Mouse (Mus musculus): ENCODE results near the gene Gm20458. TPM values are rescaled to one million over a fixed set of nuclear protein-coding genes. Genes with fewer than 3 reads are reported as not detected.

Gm20458 gene
- polyA plus RNA-seq, 1 experiment from 2014 or later: 7.7 TPM

DNA sequence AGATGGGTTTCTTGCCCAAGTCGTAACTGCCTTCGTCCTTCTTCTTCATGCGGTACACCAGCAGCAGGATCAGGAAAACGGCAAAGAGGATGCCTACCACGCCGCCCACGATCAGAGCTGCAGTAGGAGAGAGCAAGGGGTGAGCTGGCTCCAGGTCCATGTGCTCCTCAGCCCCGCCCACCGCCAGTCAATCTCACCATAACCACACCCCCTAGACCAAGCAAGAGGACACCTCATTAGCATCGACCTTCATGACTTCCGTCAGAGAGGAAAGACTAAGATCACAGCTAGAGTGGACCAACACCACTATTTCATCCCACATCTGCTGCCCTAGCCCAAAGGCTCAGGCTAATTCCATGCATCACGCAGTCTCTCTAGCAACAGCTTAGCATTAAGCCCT, 34.6 kb upstream of the Gm20458 start:
- ATAC-seq (replicated peaks; ENCODE audit: low FRiP score): no peak
- 22% methylated on average over 12 of the region's 12 CpGs for WGBS
- H3K36me3 ChIP-seq: peaks cover 65% of the 10 kb centered on the region

GRCm38 (mm10) chr2:164426952-164427351, 33.8 kb upstream of the Gm20458 start:
- Histone ChIP-seq H3K36me3 (peaks cover 65% of the 10 kb centered on the region), H3K4me3 (replicated peaks) (no peak overlapping the region), H3K27me3 (no peaks in the 10 kb centered on the region), H3K9me3 (replicated peaks) (no peaks in the 10 kb centered on the region), H3K27ac (no peak overlapping the region), H3K4me1 (peaks cover 35% of the 10 kb centered on the region), H3K4me2 (no peak overlapping the region), H3K9ac (no peak overlapping the region)
- 71% methylated on average over 5 of the region's 5 CpGs for WGBS
- no peak for ATAC-seq (replicated peaks; ENCODE audit: low FRiP score)

More for the DNA sequence above, 34.6 kb upstream of the Gm20458 start:
- no peak overlapping the region for H3K27ac ChIP-seq
- no peaks in the 10 kb centered on the region for H3K27me3 ChIP-seq
- no peak overlapping the region for H3K4me3 ChIP-seq (replicated peaks)
- H3K9me3 ChIP-seq (replicated peaks): no peaks in the 10 kb centered on the region
- no peak overlapping the region for H3K9ac ChIP-seq
- H3K4me1 ChIP-seq: peaks cover 27% of the 10 kb centered on the region
- no peak overlapping the region for H3K4me2 ChIP-seq

DNA sequence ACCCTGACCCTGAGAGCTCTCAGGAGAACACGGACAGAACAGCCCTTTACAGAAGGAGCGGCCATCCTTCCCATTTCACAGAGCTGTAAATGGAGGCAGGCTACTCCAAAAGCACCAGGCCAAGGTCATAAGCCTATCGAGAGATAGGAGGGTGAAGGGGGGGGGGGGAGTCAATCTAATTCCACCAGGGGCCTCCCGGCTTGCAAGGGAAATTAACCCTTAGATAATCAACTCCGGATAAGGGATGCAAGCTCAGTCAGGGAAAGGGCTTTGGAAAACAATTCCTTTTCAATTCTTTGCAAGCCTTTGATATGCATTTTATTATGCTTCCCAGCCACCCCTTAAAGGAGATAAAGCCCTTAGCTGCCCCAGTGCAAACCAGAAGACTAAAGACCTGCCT, 32.3 kb upstream of the Gm20458 start:
- Histone ChIP-seq H3K4me1 (peaks cover 50% of the 10 kb centered on the region), H3K9ac (no peak overlapping the region), H3K4me2 (no peak overlapping the region), H3K9me3 (replicated peaks) (no peaks in the 10 kb centered on the region), H3K27me3 (no peaks in the 10 kb centered on the region), H3K27ac (no peak overlapping the region), H3K4me3 (replicated peaks) (no peak overlapping the region), H3K36me3 (peaks cover 59% of the 10 kb centered on the region)
- WGBS: 39% methylated on average over 5 of the region's 5 CpGs
- no peak for ATAC-seq (replicated peaks; ENCODE audit: low FRiP score)

GRCm38 (mm10) chr2:164429881-164430615, 30.7 kb upstream of the Gm20458 start:
- ATAC-seq (replicated peaks; ENCODE audit: low FRiP score): no peak
- 0 out of 2 replicates have a peak overlapping the region, but pooled peaks have one; percentile 34 for H3K4me2 ChIP-seq
- peaks cover 44% of the 10 kb centered on the region for H3K36me3 ChIP-seq
- WGBS: 53% methylated on average over 15 of the region's 15 CpGs
- peaks cover 66% of the 10 kb centered on the region for H3K4me1 ChIP-seq
- no peak overlapping the region for H3K4me3 ChIP-seq (replicated peaks)
- no peaks in the 10 kb centered on the region for H3K27me3 ChIP-seq
- no peaks in the 10 kb centered on the region for H3K9me3 ChIP-seq (replicated peaks)
- no peak overlapping the region for H3K9ac ChIP-seq
- H3K27ac ChIP-seq: peak overlapping the region; percentile 68

DNA sequence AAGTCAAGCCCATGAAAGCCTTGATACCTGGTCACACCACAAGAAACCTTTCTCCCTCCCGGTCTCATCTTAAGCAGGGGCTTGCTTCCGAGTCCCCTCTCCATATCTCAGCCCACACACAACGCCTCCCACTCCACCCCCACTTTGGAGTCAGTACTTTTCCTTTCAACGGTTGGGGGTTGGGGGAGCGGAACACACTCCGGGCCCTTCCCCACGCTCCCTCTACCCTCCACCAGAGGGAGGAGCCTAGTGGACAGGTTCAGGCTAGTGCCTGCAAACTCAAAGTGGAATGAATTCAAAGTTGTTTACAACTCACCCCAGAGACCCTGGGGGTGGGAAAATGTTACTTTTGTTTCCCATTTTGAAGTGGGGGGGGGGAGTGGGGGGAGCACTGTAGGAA, 30.1 kb upstream of the Gm20458 start:
- Histone ChIP-seq H3K4me1 (peaks cover 73% of the 10 kb centered on the region), H3K4me3 (replicated peaks) (no peak overlapping the region), H3K27me3 (no peaks in the 10 kb centered on the region), H3K36me3 (peaks cover 38% of the 10 kb centered on the region), H3K9ac (no peak overlapping the region), H3K27ac (peak overlapping the region; percentile 68), H3K4me2 (peak overlapping the region; percentile 34), H3K9me3 (replicated peaks) (no peaks in the 10 kb centered on the region)
- no peak for ATAC-seq (replicated peaks; ENCODE audit: low FRiP score)
- 7% methylated on average over 7 of the region's 7 CpGs for WGBS

- 0 out of 2 replicates have a peak overlapping the region, but pooled peaks have one; percentile 8 for H3K9ac ChIP-seq
- H3K36me3 ChIP-seq: peaks cover 26% of the 10 kb centered on the region
- H3K4me1 ChIP-seq: peaks cover 77% of the 10 kb centered on the region
- no peaks in the 10 kb centered on the region for H3K9me3 ChIP-seq (replicated peaks)
- no peak overlapping the region for H3K4me3 ChIP-seq (replicated peaks)
- peak overlapping the region; percentile 93 for H3K27ac ChIP-seq
- H3K27me3 ChIP-seq: no peaks in the 10 kb centered on the region
- WGBS: 45% methylated on average over 9 of the region's 9 CpGs
- peak overlapping the region; percentile 46 for H3K4me2 ChIP-seq
- no peak for ATAC-seq (replicated peaks; ENCODE audit: low FRiP score)
Measured at GRCm38 (mm10) chr2:164431676-164432465, 28.9 kb upstream of the Gm20458 start.

DNA sequence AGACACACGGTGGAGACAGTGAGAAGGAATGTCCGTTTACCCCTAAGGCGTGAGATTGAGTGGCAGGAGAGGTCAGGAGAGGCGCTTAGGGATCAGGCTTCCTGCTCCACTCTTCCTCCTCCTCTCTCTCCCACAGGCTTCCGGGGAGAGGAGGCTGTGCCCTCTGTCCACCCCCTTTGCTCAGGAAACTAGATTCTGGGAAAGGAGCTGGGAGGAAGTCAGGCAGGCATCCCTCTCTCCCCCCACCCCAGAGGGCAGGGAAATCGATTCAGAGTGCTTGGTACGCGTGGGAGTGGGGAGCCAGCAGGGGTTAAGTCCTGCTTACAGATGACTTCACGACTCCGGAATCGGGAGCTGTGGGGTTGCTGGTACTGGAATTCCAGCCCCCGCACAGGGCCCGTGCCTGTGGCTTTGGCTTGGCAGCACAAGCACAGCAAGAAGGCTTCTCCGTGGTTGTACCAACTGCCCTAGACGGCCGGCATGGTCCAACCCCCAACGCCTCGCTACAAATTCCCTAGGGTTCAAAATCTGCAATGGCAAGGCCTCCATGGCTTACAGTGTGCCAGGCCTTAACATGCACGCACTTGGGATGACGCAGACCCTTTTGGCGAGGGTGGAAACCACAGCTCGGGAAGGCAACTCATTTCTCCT, 28.1 kb upstream of the Gm20458 start:
- H3K27me3 ChIP-seq: no peaks in the 10 kb centered on the region
- H3K9me3 ChIP-seq (replicated peaks): no peaks in the 10 kb centered on the region
- peaks cover 19% of the 10 kb centered on the region for H3K36me3 ChIP-seq
- peaks cover 82% of the 10 kb centered on the region for H3K4me1 ChIP-seq
- WGBS: 15% methylated on average over 22 of the region's 22 CpGs
- no peak for ATAC-seq (replicated peaks; ENCODE audit: low FRiP score)
- H3K9ac ChIP-seq: peak overlapping the region; percentile 32; the same call in 1 of the 2 replicates
- 0 out of 2 replicates have a peak overlapping the region, but pooled peaks have one; percentile 6 for H3K4me3 ChIP-seq (replicated peaks)
- H3K27ac ChIP-seq: peak overlapping the region; percentile 93
- H3K4me2 ChIP-seq: peak overlapping the region; percentile 46

DNA sequence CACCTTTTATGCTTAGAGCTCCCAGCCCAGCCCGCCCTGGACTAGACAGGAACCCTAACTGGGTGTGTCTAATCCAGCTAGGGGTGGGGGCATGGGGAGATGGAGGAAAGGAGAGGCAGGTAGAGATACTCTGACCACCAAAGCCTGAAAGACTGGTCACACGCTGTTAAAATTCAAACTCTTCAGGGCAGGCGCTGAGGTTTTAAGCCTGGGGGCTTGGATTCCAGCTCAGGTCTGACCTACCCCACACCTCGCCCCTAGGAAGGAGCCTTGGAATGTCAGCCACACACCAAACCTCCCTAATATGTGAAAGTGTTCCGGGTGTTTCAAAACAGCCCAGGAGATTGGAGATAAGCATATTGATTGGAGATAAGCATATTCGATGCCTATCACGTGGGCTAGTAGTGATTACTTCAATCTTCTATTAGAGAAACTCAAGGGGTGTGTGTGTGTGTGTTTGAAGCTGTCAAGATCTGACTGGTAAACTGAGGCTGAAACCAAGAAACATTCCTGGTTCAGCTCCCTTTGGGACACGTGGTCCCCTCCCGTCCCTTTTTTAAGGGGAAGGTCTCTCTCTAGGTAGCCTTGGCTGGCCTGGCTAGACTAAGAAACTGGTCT, 27.4 kb upstream of the Gm20458 start:
- WGBS: 54% methylated on average over 9 of the region's 9 CpGs
- Histone ChIP-seq H3K9ac (peak overlapping the region; percentile 32; the same call in 1 of the 2 replicates), H3K27me3 (no peaks in the 10 kb centered on the region), H3K4me2 (peak overlapping the region; percentile 46), H3K27ac (peak overlapping the region; percentile 93), H3K9me3 (replicated peaks) (no peaks in the 10 kb centered on the region), H3K4me3 (replicated peaks) (no peak overlapping the region), H3K36me3 (peaks cover 12% of the 10 kb centered on the region), H3K4me1 (peaks cover 89% of the 10 kb centered on the region)
- ATAC-seq (replicated peaks; ENCODE audit: low FRiP score): no peak

GRCm38 (mm10) chr2:164434681-164435080, 26.1 kb upstream of the Gm20458 start:
- Histone ChIP-seq H3K9ac (no peak overlapping the region), H3K27ac (peak overlapping the region; percentile 93)
- WGBS: 23% methylated on average over 3 of the region's 3 CpGs

DNA sequence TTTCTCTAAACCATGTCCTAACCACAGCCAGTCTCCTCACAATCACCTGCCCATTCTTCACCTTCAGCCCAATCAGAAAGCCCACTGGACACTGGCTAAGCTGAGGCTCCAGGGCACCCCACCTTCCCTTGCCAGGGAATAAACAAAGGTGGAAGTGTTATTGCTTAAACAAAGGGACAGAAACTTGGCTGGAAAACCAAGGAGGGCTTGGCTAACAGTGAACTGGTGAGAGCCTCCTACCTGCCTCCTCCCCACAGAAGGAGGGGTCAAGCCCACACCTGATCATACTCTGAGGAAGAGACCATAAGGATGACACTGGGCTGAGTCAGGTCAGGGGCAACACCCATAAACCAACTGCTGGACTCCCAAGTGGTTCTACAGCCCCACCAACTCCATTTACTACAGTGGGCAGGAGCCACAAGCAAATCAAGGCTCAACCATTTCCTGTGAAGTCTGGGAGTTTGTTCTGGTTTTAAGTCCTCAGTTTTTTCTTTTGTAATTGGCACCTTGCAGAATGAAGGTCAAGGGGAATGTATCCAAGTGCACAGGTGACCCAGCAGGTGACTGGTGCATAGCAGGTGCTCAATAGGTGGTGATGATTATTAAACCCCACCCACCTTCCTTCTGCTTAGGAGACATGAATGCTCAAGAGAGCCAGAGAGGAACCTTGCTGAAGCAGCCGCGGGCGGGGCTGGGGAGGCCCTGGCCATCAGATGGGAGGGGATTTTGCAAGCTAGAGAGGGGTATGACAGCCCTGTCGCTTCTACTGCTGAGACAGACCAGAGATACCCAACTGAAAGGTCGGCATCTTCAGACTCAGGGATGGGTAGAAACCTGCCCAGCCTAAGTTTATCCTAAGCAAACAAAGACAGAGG, 25.3 kb upstream of the Gm20458 start:
- no peaks in the 10 kb centered on the region for H3K9me3 ChIP-seq (replicated peaks)
- H3K4me2 ChIP-seq: peak overlapping the region; percentile 78
- ATAC-seq (replicated peaks; ENCODE audit: low FRiP score): no peak
- H3K27ac ChIP-seq: peak overlapping the region; percentile 93
- no peak overlapping the region for H3K9ac ChIP-seq
- no peaks in the 10 kb centered on the region for H3K36me3 ChIP-seq
- WGBS: 21% methylated on average over 5 of the region's 5 CpGs
- H3K4me1 ChIP-seq: peaks cover 100% of the 10 kb centered on the region
- H3K4me3 ChIP-seq (replicated peaks): no peak overlapping the region
- H3K27me3 ChIP-seq: no peaks in the 10 kb centered on the region

More at GRCm38 (mm10) chr2:164434681-164435080, 26.1 kb upstream of the Gm20458 start:
- Histone ChIP-seq H3K4me3 (replicated peaks) (no peak overlapping the region), H3K4me1 (peaks cover 97% of the 10 kb centered on the region), H3K36me3 (no peaks in the 10 kb centered on the region), H3K4me2 (0 out of 2 replicates have a peak overlapping the region, but pooled peaks have one; percentile 4), H3K27me3 (no peaks in the 10 kb centered on the region), H3K9me3 (replicated peaks) (no peaks in the 10 kb centered on the region)
- ATAC-seq (replicated peaks; ENCODE audit: low FRiP score): no peak
